Mouse (Mus musculus): ENCODE data around the gene B4galt5. TPM values are rescaled to one million over a fixed set of nuclear protein-coding genes. Genes with fewer than 3 reads are reported as not detected.

The B4galt5 gene
- polyA plus RNA-seq, 1 experiment from 2014 or later: 4.5 TPM

GRCm38 (mm10) chr2:167268411-167268690 lies 80.6 kb downstream of the B4galt5 start:
- 88% methylated on average over 8 of the region's 8 CpGs for WGBS
- H3K4me1 ChIP-seq (replicated peaks; ENCODE audit: control insufficient read depth, insufficient read depth): no peaks in the 10 kb centered on the region
- H3K4me3 ChIP-seq (ENCODE audit: low read depth, low read length): no peak overlapping the region
- H3K9me3 ChIP-seq (ENCODE audit: control insufficient read depth, low read length): no peaks in the 10 kb centered on the region
- DNase-seq (ENCODE audit: low spot score): no peak
- H3K9ac ChIP-seq (ENCODE audit: low read length): no peak overlapping the region
- TF ChIP-seq EP300 (optimal IDR thresholded peaks at IDR 0.05): no peak
- no peaks in the 10 kb centered on the region for H3K36me3 ChIP-seq (ENCODE audit: control insufficient read depth, insufficient read depth, low read length)
- no peak overlapping the region for H3K4me2 ChIP-seq (replicated peaks; ENCODE audit: low read depth)
- H3K27me3 ChIP-seq (ENCODE audit: control insufficient read depth, insufficient read depth, low read length): no peaks in the 10 kb centered on the region
- ATAC-seq (ENCODE audit: low FRiP score, low TSS enrichment): no peak
- H3K27ac ChIP-seq (replicated peaks): no peak overlapping the region

- Histone ChIP-seq H3K4me2 (replicated peaks; ENCODE audit: low read depth) (no peak overlapping the region), H3K27ac (replicated peaks) (no peak overlapping the region), H3K9ac (ENCODE audit: low read length) (no peak overlapping the region), H3K27me3 (ENCODE audit: control insufficient read depth, insufficient read depth, low read length) (no peaks in the 10 kb centered on the region), H3K4me3 (ENCODE audit: low read depth, low read length) (no peak overlapping the region), H3K4me1 (replicated peaks; ENCODE audit: control insufficient read depth, insufficient read depth) (no peaks in the 10 kb centered on the region), H3K36me3 (ENCODE audit: control insufficient read depth, insufficient read depth, low read length) (no peaks in the 10 kb centered on the region), H3K9me3 (ENCODE audit: control insufficient read depth, low read length) (no peaks in the 10 kb centered on the region)
- 63% methylated on average over 14 of the region's 14 CpGs for WGBS
- DNase-seq (ENCODE audit: low spot score) (no peak), ATAC-seq (ENCODE audit: low FRiP score, low TSS enrichment) (no peak)
- TF ChIP-seq CTCF (IDR thresholded peaks at IDR 0.05; ENCODE audit: low read depth): no peak
- TF ChIP-seq EP300 (optimal IDR thresholded peaks at IDR 0.05): no peak
These were observed 81.2 kb downstream of the B4galt5 start for GRCm38 (mm10) chr2:167267531-167268410.

- ATAC-seq (ENCODE audit: low FRiP score, low TSS enrichment) (no peak), DNase-seq (ENCODE audit: low spot score) (no peak)
- Histone ChIP-seq H3K9ac (ENCODE audit: low read length) (no peak overlapping the region), H3K4me1 (replicated peaks; ENCODE audit: control insufficient read depth, insufficient read depth) (no peaks in the 10 kb centered on the region), H3K27me3 (ENCODE audit: control insufficient read depth, insufficient read depth, low read length) (no peaks in the 10 kb centered on the region), H3K9me3 (ENCODE audit: control insufficient read depth, low read length) (no peaks in the 10 kb centered on the region), H3K4me2 (replicated peaks; ENCODE audit: low read depth) (no peak overlapping the region), H3K27ac (replicated peaks) (no peak overlapping the region), H3K36me3 (ENCODE audit: control insufficient read depth, insufficient read depth, low read length) (no peaks in the 10 kb centered on the region), H3K4me3 (ENCODE audit: low read depth, low read length) (no peak overlapping the region)
- TF ChIP-seq CTCF (IDR thresholded peaks at IDR 0.05; ENCODE audit: low read depth) (no peak), EP300 (optimal IDR thresholded peaks at IDR 0.05) (no peak)
- WGBS: 90% methylated on average over 10 of the region's 10 CpGs
These were observed 82.8 kb downstream of the B4galt5 start for GRCm38 (mm10) chr2:167266231-167266630.

GRCm38 (mm10) chr2:167265806-167266205 lies 83.2 kb downstream of the B4galt5 start:
- no peak for ATAC-seq (ENCODE audit: low FRiP score, low TSS enrichment)
- 53% methylated on average over 4 of the region's 5 CpGs for WGBS
- Histone ChIP-seq H3K36me3 (ENCODE audit: control insufficient read depth, insufficient read depth, low read length) (no peaks in the 10 kb centered on the region), H3K27ac (replicated peaks) (no peak overlapping the region), H3K4me3 (ENCODE audit: low read depth, low read length) (no peak overlapping the region), H3K4me1 (replicated peaks; ENCODE audit: control insufficient read depth, insufficient read depth) (no peaks in the 10 kb centered on the region), H3K27me3 (ENCODE audit: control insufficient read depth, insufficient read depth, low read length) (no peaks in the 10 kb centered on the region), H3K9me3 (ENCODE audit: control insufficient read depth, low read length) (no peaks in the 10 kb centered on the region), H3K4me2 (replicated peaks; ENCODE audit: low read depth) (no peak overlapping the region), H3K9ac (ENCODE audit: low read length) (no peak overlapping the region)
- TF ChIP-seq CTCF (IDR thresholded peaks at IDR 0.05; ENCODE audit: low read depth): no peak
- no peak for TF ChIP-seq EP300 (optimal IDR thresholded peaks at IDR 0.05)
- DNase-seq (ENCODE audit: low spot score): no peak

- Histone ChIP-seq H3K36me3 (ENCODE audit: control insufficient read depth, insufficient read depth, low read length) (no peaks in the 10 kb centered on the region), H3K4me3 (ENCODE audit: low read depth, low read length) (no peak overlapping the region), H3K4me2 (replicated peaks; ENCODE audit: low read depth) (no peak overlapping the region), H3K9me3 (ENCODE audit: control insufficient read depth, low read length) (no peaks in the 10 kb centered on the region), H3K27me3 (ENCODE audit: control insufficient read depth, insufficient read depth, low read length) (no peaks in the 10 kb centered on the region), H3K4me1 (replicated peaks; ENCODE audit: control insufficient read depth, insufficient read depth) (no peaks in the 10 kb centered on the region), H3K9ac (ENCODE audit: low read length) (no peak overlapping the region), H3K27ac (replicated peaks) (no peak overlapping the region)
- ATAC-seq (ENCODE audit: low FRiP score, low TSS enrichment) (no peak), DNase-seq (ENCODE audit: low spot score) (no peak)
- 80% methylated on average over 2 of the region's 2 CpGs for WGBS
- TF ChIP-seq CTCF (IDR thresholded peaks at IDR 0.05; ENCODE audit: low read depth): no peak
- no peak for TF ChIP-seq EP300 (optimal IDR thresholded peaks at IDR 0.05)
These were observed 84.0 kb downstream of the B4galt5 start for GRCm38 (mm10) chr2:167265021-167265420.

GRCm38 (mm10) chr2:167263931-167264330 lies 85.1 kb downstream of the B4galt5 start:
- H3K36me3 ChIP-seq (ENCODE audit: control insufficient read depth, insufficient read depth, low read length): no peaks in the 10 kb centered on the region
- H3K4me1 ChIP-seq (replicated peaks; ENCODE audit: control insufficient read depth, insufficient read depth): no peaks in the 10 kb centered on the region
- no peak overlapping the region for H3K9ac ChIP-seq (ENCODE audit: low read length)
- WGBS: 79% methylated on average over 11 of the region's 11 CpGs
- H3K4me3 ChIP-seq (ENCODE audit: low read depth, low read length): no peak overlapping the region
- no peak overlapping the region for H3K4me2 ChIP-seq (replicated peaks; ENCODE audit: low read depth)
- no peaks in the 10 kb centered on the region for H3K9me3 ChIP-seq (ENCODE audit: control insufficient read depth, low read length)
- no peak overlapping the region for H3K27ac ChIP-seq (replicated peaks)
- no peaks in the 10 kb centered on the region for H3K27me3 ChIP-seq (ENCODE audit: control insufficient read depth, insufficient read depth, low read length)
- TF ChIP-seq CTCF (IDR thresholded peaks at IDR 0.05; ENCODE audit: low read depth): no peak
- ATAC-seq (ENCODE audit: low FRiP score, low TSS enrichment) (no peak), DNase-seq (ENCODE audit: low spot score) (no peak)

Measured in stomach, postnatal 0 days (tissue).